Mouse (Mus musculus) lung, embryonic 16.5 days (tissue): ENCODE data around the gene Samd4. TPM values are rescaled to one million over a fixed set of nuclear protein-coding genes. Genes with fewer than 3 reads are reported as not detected.

Experiments
- ATAC-seq: fragments of 200-750 bp; cut with Nextera tagmentation; 2 replicates; pipeline ENCODE4 v1.8.0; 2017; ENCODE audit warnings: low read depth, mild to moderate bottlenecking, moderate library complexity
- H3K27ac ChIP-seq: fragments of 300-500 bp; sonication (generic); 2 replicates; pipeline ENCODE4 v1.5.1; 2014; ENCODE audit warnings: mild to moderate bottlenecking, control low read depth, low read length
- H3K27me3 ChIP-seq: fragments of 300-500 bp; sonication (generic); 2 replicates; pipeline ENCODE4 v1.6.1; 2014; ENCODE audit warnings: low read depth, low read length, mixed read lengths; ENCODE audit not compliant: control insufficient read depth, insufficient read depth
- H3K36me3 ChIP-seq: fragments of 300-500 bp; sonication (generic); 2 replicates; pipeline ENCODE4 v1.6.1; 2014; ENCODE audit warnings: low read length; ENCODE audit not compliant: control insufficient read depth, insufficient read depth
- H3K4me1 ChIP-seq: fragments of 300-500 bp; sonication (generic); replicated peaks from 2 replicates; pipeline ENCODE4 v1.6.1; 2014; ENCODE audit warnings: low read length, mixed read lengths; ENCODE audit not compliant: control insufficient read depth, insufficient read depth
- H3K4me2 ChIP-seq: fragments of 300-500 bp; sonication (generic); 2 replicates; pipeline ENCODE4 v1.6.1; 2014; ENCODE audit warnings: low read depth, low read length, control low read depth
- H3K4me3 ChIP-seq: fragments of 300-500 bp; sonication (generic); 2 replicates; pipeline ENCODE4 v1.5.1; 2014; ENCODE audit warnings: mild to moderate bottlenecking, low read length, control low read depth
- H3K9ac ChIP-seq: fragments of 300-500 bp; sonication (generic); 2 replicates; pipeline ENCODE4 v1.6.1; 2014; ENCODE audit warnings: low read length, control low read depth
- H3K9me3 ChIP-seq: fragments of 300-500 bp; sonication (generic); 2 replicates; pipeline ENCODE4 v1.6.1; 2016; ENCODE audit warnings: low read length; ENCODE audit not compliant: control insufficient read depth
- WGBS: fragments of 180-500 bp; shearing (Covaris S2); extraction: QIAGEN DNeasy Blood & Tissue Kit; methylation state at CpG from one replicate; pipeline ENCODE4 v1.1.7; 2014; 5-methylcytosine and 5-hydroxymethylcytosine counted together
- polyA plus RNA-seq: library from polyadenylated mRNA; unstranded; fragments of >200 nt; fragmentation: Nextera tagmentation; extraction: Ambion mirVana; gene quantifications from 2 replicates; pipeline ENCODE4 v1.2.1, GENCODE M21; 2015

Gene Samd4
- polyA plus RNA-seq, 1 experiment from 2014 or later, result 6.2 TPM

DNA sequence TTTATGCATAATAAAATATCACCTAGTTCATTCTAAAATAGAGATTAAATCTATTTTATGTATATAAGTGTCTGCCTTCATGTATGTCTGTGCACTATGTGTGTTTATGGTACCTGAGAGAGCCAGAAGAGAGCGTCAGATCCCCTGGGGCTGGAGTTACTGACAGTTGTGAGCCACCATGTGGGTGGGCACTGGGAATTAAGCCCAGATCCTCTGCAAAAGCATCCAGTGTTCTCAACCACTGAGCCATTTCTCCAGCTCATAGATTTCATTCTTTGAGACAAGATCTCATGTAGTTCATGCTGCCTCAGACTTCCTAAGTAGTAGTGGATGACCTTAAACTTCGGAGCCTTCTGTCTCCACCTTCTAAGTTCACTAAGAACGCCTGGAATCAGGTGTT, 133.0 kb downstream of the Samd4 start:
- no peak overlapping the region for H3K27ac ChIP-seq
- WGBS, result 82% methylated on average over 3 of the region's 3 CpGs
- H3K9ac ChIP-seq, result no peak overlapping the region
- H3K4me1 ChIP-seq, result 0 out of 2 replicates have a peak, but pooled peaks cover 5% of the 10 kb centered on the region
- no peaks in the 10 kb centered on the region for H3K27me3 ChIP-seq
- H3K36me3 ChIP-seq, result no peaks in the 10 kb centered on the region
- no peaks in the 10 kb centered on the region for H3K9me3 ChIP-seq
- ATAC-seq, result no peak
- no peak overlapping the region for H3K4me3 ChIP-seq
- H3K4me2 ChIP-seq, result no peak overlapping the region

DNA sequence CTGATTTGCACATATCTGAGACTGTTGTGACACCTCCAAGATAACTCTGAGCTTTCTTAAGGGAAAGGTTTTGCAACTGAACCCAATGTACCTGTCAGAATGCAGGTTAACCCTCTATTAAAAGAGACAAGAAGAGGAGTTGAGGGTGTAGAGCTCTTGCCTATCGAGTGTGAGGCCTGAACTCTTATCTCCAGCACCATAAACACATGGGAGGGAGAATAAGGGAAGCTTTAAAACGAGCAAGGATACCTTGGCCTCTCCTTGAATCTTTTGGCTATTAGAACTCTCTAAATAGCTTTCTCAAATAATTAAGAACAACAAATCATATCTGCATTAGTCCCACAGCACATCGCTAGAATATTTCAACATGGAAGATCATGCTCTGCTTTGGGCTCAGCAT, 135.0 kb downstream of the Samd4 start:
- Histone ChIP-seq H3K4me2 (no peak overlapping the region), H3K4me3 (no peak overlapping the region), H3K36me3 (no peaks in the 10 kb centered on the region), H3K9ac (no peak overlapping the region), H3K27ac (no peak overlapping the region), H3K9me3 (no peaks in the 10 kb centered on the region), H3K4me1 (no peaks in the 10 kb centered on the region), H3K27me3 (no peaks in the 10 kb centered on the region)
- no peak for ATAC-seq
- WGBS, result 75% methylated on average over 3 of the region's 3 CpGs

DNA sequence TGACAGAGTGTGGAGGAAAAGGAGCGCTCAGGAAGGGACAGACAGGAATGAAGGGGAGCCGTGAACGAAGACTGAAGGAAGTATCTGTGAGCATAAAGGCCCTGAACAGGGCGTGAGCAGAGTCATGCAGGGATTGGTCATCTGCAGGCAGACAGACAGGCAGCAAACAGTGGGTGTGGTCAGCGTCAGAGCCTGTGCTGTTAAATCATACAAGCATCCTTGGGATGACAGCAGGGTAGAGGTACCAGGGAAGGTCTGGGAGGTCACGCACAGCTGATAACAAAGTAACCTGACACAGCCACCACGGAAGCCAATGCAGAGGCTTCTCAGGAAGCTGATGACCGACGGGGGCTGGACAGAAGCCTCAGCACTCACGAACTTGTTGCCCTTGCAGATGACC, 138.2 kb downstream of the Samd4 start:
- H3K27ac ChIP-seq, result no peak overlapping the region
- H3K9ac ChIP-seq, result no peak overlapping the region
- H3K27me3 ChIP-seq, result no peaks in the 10 kb centered on the region
- no peak overlapping the region for H3K4me2 ChIP-seq
- no peaks in the 10 kb centered on the region for H3K9me3 ChIP-seq
- H3K4me3 ChIP-seq, result no peak overlapping the region
- ATAC-seq, result no peak
- 23% methylated on average over 10 of the region's 10 CpGs for WGBS
- H3K36me3 ChIP-seq, result no peaks in the 10 kb centered on the region
- H3K4me1 ChIP-seq, result no peaks in the 10 kb centered on the region

DNA sequence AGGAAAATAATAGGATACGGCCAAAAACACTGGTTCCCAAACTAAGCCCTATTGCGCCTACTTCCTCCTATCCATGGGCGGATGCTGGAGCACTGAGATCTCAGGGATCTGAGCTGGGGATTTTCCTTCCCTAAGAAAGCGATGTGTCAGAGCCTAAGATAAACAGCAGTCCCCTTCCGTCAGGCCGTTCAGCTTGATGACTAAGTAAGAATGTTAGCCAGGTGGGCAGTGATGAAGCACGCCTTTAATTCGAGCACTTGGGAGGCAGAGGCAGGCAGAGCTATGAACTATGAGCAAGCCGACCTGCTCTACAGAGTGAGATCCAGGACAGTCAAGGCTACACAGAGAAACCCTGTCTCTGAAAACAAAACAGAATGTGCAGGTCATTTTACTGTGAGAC, 140.9 kb downstream of the Samd4 start:
- Histone ChIP-seq H3K4me2 (no peak overlapping the region), H3K27me3 (no peaks in the 10 kb centered on the region), H3K4me1 (no peaks in the 10 kb centered on the region), H3K9me3 (no peaks in the 10 kb centered on the region), H3K36me3 (no peaks in the 10 kb centered on the region), H3K27ac (no peak overlapping the region), H3K9ac (no peak overlapping the region), H3K4me3 (no peak overlapping the region)
- WGBS, result 73% methylated on average over 9 of the region's 9 CpGs
- ATAC-seq, result no peak

DNA sequence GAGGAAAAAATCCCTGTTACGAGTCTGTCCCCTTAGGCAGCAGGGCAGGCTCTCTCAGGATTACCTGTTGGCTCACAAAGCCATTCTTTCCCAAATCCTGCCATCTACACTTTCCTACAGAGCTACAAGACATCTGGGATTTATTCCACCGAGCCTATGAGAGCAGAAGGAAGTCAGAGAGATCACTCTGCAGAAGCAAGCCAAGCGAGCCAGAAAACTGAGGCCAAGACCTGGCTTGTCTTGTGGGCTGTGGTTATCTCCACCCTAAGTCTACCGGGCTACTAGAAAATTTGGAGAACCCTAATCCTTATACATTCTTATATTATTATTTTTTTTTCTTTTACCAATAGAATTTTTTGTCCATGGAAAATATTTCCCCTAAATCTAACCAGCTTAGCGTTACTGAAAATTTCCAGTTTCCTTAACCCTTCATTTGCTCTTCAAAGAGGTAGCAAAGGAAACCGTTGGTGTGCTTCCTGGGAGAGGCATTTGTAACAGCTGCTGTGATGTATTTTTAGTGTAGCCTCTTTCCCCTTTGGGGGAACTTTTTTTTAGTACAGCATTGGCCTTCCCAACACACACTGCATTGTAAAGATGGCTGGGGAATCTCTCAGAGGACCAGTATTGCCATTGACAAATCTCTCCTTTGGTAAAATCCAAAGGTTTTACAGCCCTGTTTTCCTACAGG, 144.9 kb downstream of the Samd4 start:
- 67% methylated on average over 6 of the region's 6 CpGs for WGBS

DNA sequence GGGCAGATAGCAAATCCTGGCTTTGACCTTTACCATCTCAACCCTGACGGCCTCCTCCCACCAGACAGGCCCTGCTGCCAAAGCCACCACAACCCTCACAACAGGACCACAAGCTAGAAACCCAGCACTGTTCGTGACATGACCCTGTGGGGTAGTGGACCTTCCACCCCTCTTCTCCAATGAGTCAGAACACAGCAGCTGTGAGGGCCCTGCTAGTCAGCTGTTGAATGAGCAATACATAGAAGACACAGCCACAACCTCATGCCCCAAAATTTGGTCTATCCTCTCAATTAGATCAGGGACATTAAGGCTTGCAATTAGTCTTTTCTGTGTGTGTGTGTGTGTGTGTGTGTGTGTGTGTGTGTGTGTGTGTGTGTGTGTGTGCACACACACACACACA, 148.9 kb downstream of the Samd4 start:
- H3K4me1 ChIP-seq, result no peaks in the 10 kb centered on the region
- H3K36me3 ChIP-seq, result no peaks in the 10 kb centered on the region
- no peaks in the 10 kb centered on the region for H3K9me3 ChIP-seq
- no peak overlapping the region for H3K4me2 ChIP-seq
- 80% methylated on average over 2 of the region's 2 CpGs for WGBS
- no peak overlapping the region for H3K27ac ChIP-seq
- no peak overlapping the region for H3K4me3 ChIP-seq
- no peak overlapping the region for H3K9ac ChIP-seq
- no peaks in the 10 kb centered on the region for H3K27me3 ChIP-seq
- no peak for ATAC-seq

More for the DNA sequence above, 144.9 kb downstream of the Samd4 start:
- Histone ChIP-seq H3K27me3 (no peaks in the 10 kb centered on the region), H3K4me2 (no peak overlapping the region), H3K4me1 (no peaks in the 10 kb centered on the region), H3K9ac (no peak overlapping the region), H3K4me3 (no peak overlapping the region), H3K27ac (no peak overlapping the region), H3K9me3 (no peaks in the 10 kb centered on the region), H3K36me3 (no peaks in the 10 kb centered on the region)
- no peak for ATAC-seq

DNA sequence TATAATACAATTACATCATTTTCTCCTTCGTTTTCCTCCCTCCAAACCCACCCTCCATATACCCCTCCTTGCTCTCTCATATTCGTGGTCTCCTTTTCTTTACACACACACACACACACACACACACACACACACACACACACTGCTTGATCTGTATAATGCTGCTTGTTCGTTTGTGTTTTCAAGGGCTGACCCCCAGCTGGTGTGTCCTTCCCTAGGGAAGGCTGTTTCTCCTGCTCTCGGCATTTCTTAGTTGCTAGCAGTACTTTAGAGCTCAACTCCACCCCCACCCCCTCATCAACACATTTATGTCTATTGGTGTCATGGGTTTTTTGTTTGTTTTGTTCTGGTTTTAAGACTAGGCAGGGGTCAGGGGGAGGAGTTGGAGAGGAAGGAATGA, 149.5 kb downstream of the Samd4 start:
- ATAC-seq, result no peak
- Histone ChIP-seq H3K4me1 (no peaks in the 10 kb centered on the region), H3K27me3 (no peaks in the 10 kb centered on the region), H3K4me3 (no peak overlapping the region), H3K27ac (no peak overlapping the region), H3K36me3 (no peaks in the 10 kb centered on the region), H3K4me2 (no peak overlapping the region), H3K9ac (no peak overlapping the region), H3K9me3 (no peaks in the 10 kb centered on the region)
- WGBS, result 38% methylated on average over 4 of the region's 4 CpGs

DNA sequence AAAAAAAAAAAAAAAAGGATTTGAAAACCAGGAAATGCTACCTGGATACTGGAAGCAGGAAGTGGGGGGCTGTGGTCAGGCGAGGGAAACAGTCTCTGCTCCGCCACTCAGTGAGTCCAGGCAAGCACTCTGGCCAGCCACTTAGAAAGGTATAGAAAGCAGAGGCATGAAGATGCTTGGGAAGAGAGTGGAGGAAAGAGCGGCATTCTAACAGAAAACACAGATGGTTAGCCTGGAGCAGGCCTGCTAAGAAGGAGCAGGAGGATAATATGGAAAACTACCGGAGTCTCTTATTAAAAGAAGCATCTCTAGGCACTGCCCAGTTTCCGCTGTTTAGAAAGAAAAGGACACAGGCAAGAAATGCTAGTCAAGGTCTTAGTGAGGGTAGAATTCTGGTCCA, 150.8 kb downstream of the Samd4 start:
- WGBS, result 89% methylated on average over 5 of the region's 5 CpGs
- no peak for ATAC-seq

DNA sequence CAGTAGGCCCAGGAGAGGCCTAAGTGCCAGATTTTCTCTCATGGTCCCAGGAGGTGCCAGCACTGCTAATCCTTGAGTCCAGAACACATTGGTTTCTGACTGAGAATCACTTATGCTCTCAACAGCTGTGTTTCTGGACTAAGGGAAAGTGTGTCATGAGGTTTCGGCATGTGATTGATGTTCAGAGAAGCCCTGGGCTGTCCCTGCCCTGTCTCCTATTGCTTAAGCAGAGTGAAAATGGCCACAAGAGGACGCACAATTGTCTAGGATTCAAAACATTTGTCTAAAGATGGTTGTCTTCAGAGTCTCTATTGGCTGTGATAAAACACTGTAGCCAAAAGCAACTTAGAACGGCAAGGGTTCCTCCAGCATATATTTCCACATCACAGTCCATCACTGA, 159.0 kb downstream of the Samd4 start:
- no peak overlapping the region for H3K9ac ChIP-seq
- no peak overlapping the region for H3K4me2 ChIP-seq
- no peaks in the 10 kb centered on the region for H3K36me3 ChIP-seq
- no peak overlapping the region for H3K4me3 ChIP-seq
- no peaks in the 10 kb centered on the region for H3K27me3 ChIP-seq
- H3K9me3 ChIP-seq, result no peaks in the 10 kb centered on the region
- H3K27ac ChIP-seq, result no peak overlapping the region
- no peaks in the 10 kb centered on the region for H3K4me1 ChIP-seq
- no peak for ATAC-seq
- 79% methylated on average over 3 of the region's 3 CpGs for WGBS

More for the DNA sequence above, 150.8 kb downstream of the Samd4 start:
- Histone ChIP-seq H3K27me3 (no peaks in the 10 kb centered on the region), H3K9me3 (no peaks in the 10 kb centered on the region), H3K4me2 (no peak overlapping the region), H3K27ac (no peak overlapping the region), H3K4me1 (no peaks in the 10 kb centered on the region), H3K9ac (no peak overlapping the region), H3K4me3 (no peak overlapping the region), H3K36me3 (no peaks in the 10 kb centered on the region)

DNA sequence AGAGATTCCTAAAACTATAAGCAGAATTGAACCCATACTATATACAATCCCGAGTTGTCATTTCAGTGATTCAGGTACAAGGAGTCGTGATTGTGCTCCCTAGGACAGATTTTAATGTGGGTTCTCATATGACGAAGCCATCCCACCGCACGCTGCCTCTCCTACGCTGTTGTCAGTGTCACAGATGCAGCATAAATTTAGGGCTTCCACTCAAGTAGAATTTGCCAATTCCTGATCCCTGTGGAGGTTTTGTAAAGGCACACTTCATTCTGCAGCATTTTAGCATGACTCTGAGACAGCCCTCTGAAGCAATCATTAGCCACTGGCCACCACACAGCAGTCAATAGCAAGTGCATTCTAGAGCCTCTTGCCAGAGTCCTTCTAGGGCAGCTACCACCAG, 166.4 kb downstream of the Samd4 start:
- H3K4me1 ChIP-seq, result no peaks in the 10 kb centered on the region
- no peaks in the 10 kb centered on the region for H3K36me3 ChIP-seq
- H3K9me3 ChIP-seq, result no peaks in the 10 kb centered on the region
- H3K4me3 ChIP-seq, result no peak overlapping the region
- H3K9ac ChIP-seq, result no peak overlapping the region
- no peak for ATAC-seq
- WGBS, result 86% methylated on average over 6 of the region's 6 CpGs
- H3K27me3 ChIP-seq, result no peaks in the 10 kb centered on the region
- H3K4me2 ChIP-seq, result no peak overlapping the region
- H3K27ac ChIP-seq, result no peak overlapping the region
